Mouse (Mus musculus): ENCODE data around the gene Fam53b.

- TF ChIP-seq CTCF (IDR thresholded peaks at IDR 0.05; ENCODE audit: insufficient read depth, low read length) (no peak), POLR2A (IDR thresholded peaks at IDR 0.05; ENCODE audit: borderline replicate concordance, extremely low read depth, low read depth, low read length) (no peak)
These were observed 5.5 kb downstream of the Fam53b start for GRCm38 (mm10) chr7:132808051-132808796.

Measured in lung, adult 2 months (tissue).